Comparison of ENCODE assay signal across 10 mouse cellular contexts in the genomic region with DNA sequence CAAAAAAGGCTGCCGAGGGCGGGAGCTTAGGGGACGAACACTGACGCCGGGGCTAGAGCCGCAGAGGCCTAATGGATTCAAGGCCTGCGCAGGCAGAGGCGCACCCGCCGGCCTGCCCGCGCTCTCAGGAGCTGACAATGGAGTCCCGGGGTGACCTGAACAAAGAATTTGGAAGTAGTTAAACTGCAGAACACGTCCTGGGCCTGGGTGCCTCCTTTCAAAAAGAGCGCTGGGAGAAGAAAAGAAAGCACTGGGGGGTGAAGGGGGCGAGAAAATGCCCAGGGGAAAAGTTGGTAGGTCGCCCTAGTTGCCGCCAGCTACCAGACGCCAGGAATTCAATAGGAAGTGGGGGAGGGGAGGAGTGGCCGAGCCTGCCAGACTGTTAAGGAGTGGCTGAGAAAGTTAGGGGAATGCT. TPM values are rescaled to one million over a fixed set of nuclear protein-coding genes. Genes with fewer than 3 reads are reported as not detected.
DNase-seq lines count a peak whose midpoint lies in the region; ATAC-seq and TF ChIP-seq lines count a peak whose summit lies in the region.
"Had no signal": no experiment of that assay in that cellular context is flagged by ENCODE, and none has a peak within 500 bp of the region (broad histone marks: within the 10 kb centered on the region; RNA-seq: fewer than 3 reads in every experiment).

No protein-coding gene starts in this region.

- TF ChIP-seq POLR2A in cerebellum, adult 2 months (IDR thresholded peaks at IDR 0.05; ENCODE audit: borderline replicate concordance, insufficient read depth, low read length) = no peak
- TF ChIP-seq POLR2A in thymus, adult 2 months (IDR thresholded peaks at IDR 0.05; ENCODE audit: control insufficient read depth, extremely low read depth, insufficient read depth, low read length, poor library complexity) = no peak

- no peaks in the 10 kb centered on the region for H3K27me3 ChIP-seq in cerebellum, adult 2 months (ENCODE audit: control insufficient read depth, insufficient read depth, low read length)
- no peaks in the 10 kb centered on the region for H3K27me3 ChIP-seq in forebrain, postnatal 0 days (ENCODE audit: insufficient read depth, low read length)
- H3K27me3 ChIP-seq in midbrain, embryonic 14.5 days (ENCODE audit: control insufficient read depth, insufficient read depth, low read length) = peaks cover 19% of the 10 kb centered on the region; the same call in 1 of the 2 replicates
- peaks cover 9% of the 10 kb centered on the region for H3K27me3 ChIP-seq in thymus, adult 2 months (ENCODE audit: control insufficient read depth, insufficient read depth, low read length)

- no peaks in the 10 kb centered on the region for H3K36me3 ChIP-seq in forebrain, postnatal 0 days (ENCODE audit: insufficient read depth)
- no peaks in the 10 kb centered on the region; the same call in 1 of the 2 replicates for H3K36me3 ChIP-seq in midbrain, embryonic 14.5 days (ENCODE audit: control insufficient read depth, insufficient read depth, low read length)
- no peaks in the 10 kb centered on the region for H3K36me3 ChIP-seq in thymus, adult 2 months (ENCODE audit: control insufficient read depth, insufficient read depth, low read length)
- H3K36me3 ChIP-seq: embryonic facial prominence, embryonic 15.5 days had no signal

- H3K4me1 ChIP-seq in cerebellum, adult 2 months (ENCODE audit: control insufficient read depth, insufficient read depth, low read length) = peaks cover 5% of the 10 kb centered on the region
- peaks cover 12% of the 10 kb centered on the region; the same call in 1 of the 2 replicates for H3K4me1 ChIP-seq in forebrain, postnatal 0 days (ENCODE audit: insufficient read depth)
- peaks cover 17% of the 10 kb centered on the region for H3K4me1 ChIP-seq in midbrain, embryonic 14.5 days (ENCODE audit: control insufficient read depth, insufficient read depth, low read length)
- H3K4me1 ChIP-seq in thymus, adult 2 months (replicated peaks; ENCODE audit: control insufficient read depth, insufficient read depth, low read length) = no peaks in the 10 kb centered on the region

- no peak for ATAC-seq in cerebellum, adult (ENCODE audit: insufficient number of reproducible peaks, low FRiP score, low TSS enrichment)
- no peak for ATAC-seq in forebrain, postnatal 0 days
- peak; percentile 11; the same call in 1 of the 2 replicates for ATAC-seq in midbrain, embryonic 14.5 days (ENCODE audit: low FRiP score, low TSS enrichment)

- no peak overlapping the region for H3K9ac ChIP-seq in forebrain, postnatal 0 days
- no peak overlapping the region for H3K9ac ChIP-seq in midbrain, embryonic 14.5 days (replicated peaks; ENCODE audit: low read length)
- H3K9ac ChIP-seq: embryonic facial prominence, embryonic 15.5 days had no signal

- WGBS in cerebellum, adult 2 months = 75% methylated on average over 20 of the region's 20 CpGs
- WGBS in forebrain, postnatal 0 days = 11% methylated on average over 20 of the region's 20 CpGs
- 3% methylated on average over 20 of the region's 20 CpGs for WGBS in midbrain, embryonic 14.5 days
- WGBS in thymus, adult 2 months = 18% methylated on average over 20 of the region's 20 CpGs

- no peak for TF ChIP-seq CTCF in cerebellum, adult 2 months (IDR thresholded peaks at IDR 0.05; ENCODE audit: borderline replicate concordance, insufficient read depth, low read depth, low read length)
- TF ChIP-seq CTCF in forebrain, postnatal 0 days (IDR thresholded peaks at IDR 0.05; ENCODE audit: low read depth) = no peak
- TF ChIP-seq CTCF in thymus, adult 2 months (IDR thresholded peaks at IDR 0.05; ENCODE audit: borderline replicate concordance, control insufficient read depth, extremely low read depth, insufficient read depth, low read length, poor library complexity) = no peak

- no peak overlapping the region for H3K27ac ChIP-seq in cerebellum, adult 2 months (ENCODE audit: insufficient read depth, low read length)
- H3K27ac ChIP-seq in forebrain, postnatal 0 days (ENCODE audit: low read depth, low read length) = peak overlapping the region; percentile 98
- H3K27ac ChIP-seq in midbrain, embryonic 14.5 days (replicated peaks; ENCODE audit: low read depth, low read length) = peak overlapping the region; percentile 75
- H3K27ac ChIP-seq in thymus, adult 2 months (ENCODE audit: control insufficient read depth, insufficient read depth, low read length) = no peak overlapping the region
- H3K27ac ChIP-seq: embryonic facial prominence, embryonic 15.5 days had no signal

- H3K9me3 ChIP-seq in forebrain, postnatal 0 days (ENCODE audit: low read length) = no peaks in the 10 kb centered on the region
- H3K9me3 ChIP-seq in midbrain, embryonic 14.5 days (ENCODE audit: control insufficient read depth, low read length) = no peaks in the 10 kb centered on the region
- H3K9me3 ChIP-seq: embryonic facial prominence, embryonic 15.5 days had no signal

- DNase-seq in cerebellum, adult 11 months = peak; percentile 40
- DNase-seq in cerebellum, adult 2 months = peak; percentile 40 to 42
- DNase-seq in forebrain, postnatal 0 days = peak; percentile 70
- DNase-seq in midbrain, embryonic 14.5 days = peak; percentile 82
- DNase-seq in thymus, adult 2 months = no peak
- no peak for DNase-seq in gastrocnemius, postnatal 4 days (ENCODE audit: low spot score in 2 of 2)
- DNase-seq in kidney, postnatal 10 days = no peak

- H3K4me2 ChIP-seq in forebrain, postnatal 0 days (ENCODE audit: low read depth) = peak overlapping the region; percentile 95
- H3K4me2 ChIP-seq in midbrain, embryonic 14.5 days (ENCODE audit: low read length) = peak overlapping the region; percentile 73
- H3K4me2 ChIP-seq: embryonic facial prominence, embryonic 15.5 days; heart, embryonic 11.5 days had no signal

- H3K4me3 ChIP-seq in cerebellum, adult 2 months (replicated peaks; ENCODE audit: insufficient read depth, low read depth, low read length) = no peak overlapping the region
- H3K4me3 ChIP-seq in forebrain, postnatal 0 days (ENCODE audit: low read depth, low read length) = peak overlapping the region; percentile 92; the same call in 1 of the 2 replicates
- no peak overlapping the region for H3K4me3 ChIP-seq in midbrain, embryonic 14.5 days (replicated peaks; ENCODE audit: low read depth, low read length)
- no peak overlapping the region for H3K4me3 ChIP-seq in thymus, adult 2 months (ENCODE audit: control insufficient read depth, insufficient read depth, low read length)
- H3K4me3 ChIP-seq: embryonic facial prominence, embryonic 15.5 days had no signal

RNA-seq across cellular contexts. Expression of a gene that starts 31.5 kb away (rescaled TPM):
- 69.9 and 72.8 TPM in 2 replicates for polyA plus RNA-seq in cerebellum, adult 2 months (2012; rRNA removed)
- 51.1 and 52.9 TPM in 2 replicates for total RNA-seq in forebrain, postnatal 0 days (2014; rRNA removed)
- polyA plus RNA-seq in forebrain, postnatal 0 days (2015; fragmentation: Nextera tagmentation; extraction: Ambion mirVana) = 17.4 and 19.4 TPM in 2 replicates
- polyA plus RNA-seq in midbrain, embryonic 14.5 days (2014; fragmentation: Nextera tagmentation; extraction: Ambion mirVana) = 20.2 and 24.7 TPM in 2 replicates
- 152 and 164 TPM in 2 replicates for polyA plus RNA-seq in thymus, adult 2 months (2012; rRNA removed)
- total RNA-seq in gastrocnemius, postnatal 4 days (2021) = 10 to 100 TPM; 50.5 to 54.1 TPM

Comparison
In these comparisons a context has a peak if more than half of its experiments do, and no peak if none do; other contexts are left out.
1. DNase-seq: peak in cerebellum, adult 11 months (single experiment), cerebellum, adult 2 months (2 of 2), forebrain, postnatal 0 days (single experiment) and midbrain, embryonic 14.5 days (single experiment); none in thymus, adult 2 months (single experiment), gastrocnemius, postnatal 4 days (0 of 2) and kidney, postnatal 10 days (single experiment).
2. H3K27ac ChIP-seq: peak in forebrain, postnatal 0 days (single experiment) and midbrain, embryonic 14.5 days (single experiment); none in cerebellum, adult 2 months (single experiment) and thymus, adult 2 months (single experiment).